Mouse (Mus musculus) retina, postnatal 7 days (tissue): ENCODE measurements around the gene 9430038I01Rik.

Experiments
- DNase-seq: peaks from one replicate; pipeline ENCODE4 v3.0.0-alpha.2; 2012; ENCODE audit warnings: low read depth, low spot score

9430038I01Rik gene

GRCm38 (mm10) chr7:137366736-137367135 is 43.8 kb downstream of the 9430038I01Rik start:
- no peak for DNase-seq

DNA sequence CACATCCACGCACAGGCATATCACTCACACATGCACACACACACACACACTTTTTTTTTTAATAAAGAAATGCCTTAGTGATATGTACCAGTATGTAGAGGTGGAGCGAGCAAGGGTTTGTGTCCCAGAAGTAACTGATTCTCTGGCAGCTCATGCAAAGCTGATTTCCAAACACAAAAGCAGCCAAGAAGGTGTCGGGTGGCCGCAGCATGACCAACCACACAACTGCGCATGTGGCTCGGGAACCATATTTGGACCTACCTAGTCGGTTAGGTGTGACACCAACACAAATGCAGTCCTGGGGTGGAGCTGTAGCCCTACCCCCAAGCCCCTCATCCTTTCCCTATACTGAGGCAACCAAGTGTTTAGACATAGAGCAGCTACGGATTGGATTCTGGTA is 45.5 kb downstream of the 9430038I01Rik start:
- no peak for DNase-seq

- no peak for DNase-seq
Observed at GRCm38 (mm10) chr7:137364571-137364970, 46.0 kb downstream of the 9430038I01Rik start.

GRCm38 (mm10) chr7:137346860-137347259 is 63.7 kb downstream of the 9430038I01Rik start:
- no peak for DNase-seq

GRCm38 (mm10) chr7:137346068-137346467 is 64.5 kb downstream of the 9430038I01Rik start:
- no peak for DNase-seq

DNA sequence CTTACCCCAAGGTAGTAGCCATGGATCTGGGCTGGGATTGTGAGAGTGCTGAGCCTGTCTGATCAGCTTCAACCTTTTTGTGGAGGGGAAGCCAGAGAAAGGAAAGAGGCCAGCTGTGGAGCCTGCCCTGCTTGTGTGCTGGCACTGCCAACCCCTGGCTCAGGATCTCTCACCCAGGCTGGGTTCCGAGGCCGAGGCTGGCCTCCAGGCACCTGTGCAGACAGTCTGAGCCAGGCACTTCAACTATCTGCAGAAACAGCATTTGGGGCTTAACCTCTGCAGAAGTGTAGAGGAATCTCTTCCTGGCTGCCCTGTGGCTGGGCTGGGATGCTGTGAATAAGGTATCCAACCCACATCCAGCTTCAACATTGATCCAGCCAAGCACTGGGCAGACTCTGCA is 76.6 kb downstream of the 9430038I01Rik start:
- no peak for DNase-seq
